Mouse (Mus musculus) stomach, postnatal 0 days (tissue): ENCODE results near the gene Sub1. TPM values are rescaled to one million over a fixed set of nuclear protein-coding genes. Genes with fewer than 3 reads are reported as not detected.
A peak's percentile ranks its signal among the peaks of the same experiment; 100 is the strongest.

Experiments
- ATAC-seq: fragments of 200-750 bp; cut with Nextera tagmentation; 2 replicates; pipeline ENCODE4 v1.8.0; 2017; ENCODE audit not compliant: low FRiP score, low TSS enrichment
- DNase-seq: peaks from one replicate; pipeline ENCODE4 v3.0.0-alpha.2; 2016; ENCODE audit warnings: low spot score
- H3K27ac ChIP-seq: fragments of 300-500 bp; sonication (generic); replicated peaks from 2 replicates; pipeline ENCODE4 v1.5.1; 2014; ENCODE audit warnings: mild to moderate bottlenecking, control low read depth
- H3K27me3 ChIP-seq: fragments of 300-500 bp; sonication (generic); 2 replicates; pipeline ENCODE4 v1.6.1; 2014; ENCODE audit warnings: low read length; ENCODE audit not compliant: control insufficient read depth, insufficient read depth
- H3K36me3 ChIP-seq: fragments of 300-500 bp; sonication (generic); 2 replicates; pipeline ENCODE4 v1.6.1; 2014; ENCODE audit warnings: low read length, mixed read lengths; ENCODE audit not compliant: control insufficient read depth, insufficient read depth
- H3K4me1 ChIP-seq: fragments of 300-500 bp; sonication (generic); replicated peaks from 2 replicates; pipeline ENCODE4 v1.6.1; 2014; ENCODE audit warnings: antibody characterized with exemption; ENCODE audit not compliant: control insufficient read depth, insufficient read depth
- H3K4me2 ChIP-seq: fragments of 300-500 bp; sonication (generic); replicated peaks from 2 replicates; pipeline ENCODE4 v1.6.1; 2014; ENCODE audit warnings: low read depth, mild to moderate bottlenecking, control low read depth, moderate library complexity
- H3K4me3 ChIP-seq: fragments of 300-500 bp; sonication (generic); 2 replicates; pipeline ENCODE4 v1.5.1; 2014; ENCODE audit warnings: low read depth, low read length, control low read depth
- H3K9ac ChIP-seq: fragments of 300-500 bp; sonication (generic); 2 replicates; pipeline ENCODE4 v1.6.1; 2014; ENCODE audit warnings: mild to moderate bottlenecking, low read length, control low read depth, mixed read lengths
- H3K9me3 ChIP-seq: fragments of 300-500 bp; sonication (generic); 2 replicates; pipeline ENCODE4 v1.6.1; 2016; ENCODE audit warnings: low read length; ENCODE audit not compliant: control insufficient read depth
- CTCF ChIP-seq: IDR thresholded peaks from 2 replicates; pipeline ENCODE4 v1.5.1; 2016; ENCODE audit warnings: antibody characterized with exemption, low read depth, mild to moderate bottlenecking, moderate library complexity
- EP300 ChIP-seq: optimal IDR thresholded peaks from 2 replicates; pipeline ENCODE3; 2016; ENCODE audit warnings: antibody characterized with exemption
- WGBS: fragments of 180-500 bp; shearing (Covaris S2); extraction: QIAGEN DNeasy Blood & Tissue Kit; methylation state at CpG from one replicate; pipeline ENCODE4 v1.1.7; 2014; 5-methylcytosine and 5-hydroxymethylcytosine counted together
- polyA plus RNA-seq: library from polyadenylated mRNA; unstranded; fragments of >200 nt; fragmentation: Nextera tagmentation; extraction: Ambion mirVana; gene quantifications from 2 replicates; pipeline ENCODE4 v1.2.1, GENCODE M21; 2015

Sub1 gene
- polyA plus RNA-seq, 1 experiment from 2014 or later: 519 TPM

DNA sequence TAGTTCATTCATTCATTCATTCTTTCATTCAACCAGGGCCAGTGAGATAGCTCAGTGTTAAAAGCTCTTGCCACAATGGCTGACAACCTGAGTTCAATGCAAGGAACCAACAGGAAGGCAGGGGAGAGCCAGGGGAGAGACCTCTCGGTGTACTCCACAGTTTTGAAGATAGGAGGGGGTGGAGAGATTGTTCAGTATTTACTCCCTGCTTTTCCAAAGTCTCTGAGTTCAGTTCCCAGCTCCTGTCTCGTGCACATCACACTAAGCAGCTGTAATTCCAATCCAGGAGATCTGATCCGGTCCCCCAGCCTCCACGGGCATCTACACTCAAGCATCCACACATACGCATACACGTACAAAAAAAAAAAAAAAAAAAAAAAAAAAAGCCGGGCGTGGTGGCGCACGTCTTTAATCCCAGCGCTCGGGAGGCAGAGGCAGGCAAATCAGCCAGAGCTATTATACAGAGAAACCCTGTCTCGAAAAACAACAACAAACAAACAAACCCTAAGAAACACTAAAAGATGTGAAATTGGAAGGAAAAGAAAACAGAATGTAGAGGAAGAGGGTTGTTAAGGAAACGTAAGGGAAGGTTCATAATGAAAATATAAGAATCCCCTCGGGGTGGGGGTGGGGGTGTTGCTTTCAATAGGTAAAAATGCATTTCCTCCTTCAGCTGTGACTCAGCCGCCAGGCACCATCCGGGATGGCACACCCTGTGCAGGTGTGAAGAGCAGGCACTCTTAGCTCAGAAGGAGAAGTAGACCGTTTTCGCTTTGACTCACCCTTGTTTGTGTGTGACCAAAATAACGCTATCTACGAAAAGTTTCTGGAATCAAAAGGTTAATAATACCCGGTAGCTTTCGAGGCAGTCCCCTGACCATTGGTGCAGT, 13.2 kb upstream of the Sub1 start:
- H3K4me3 ChIP-seq: peak overlapping the region; percentile 37
- no peaks in the 10 kb centered on the region for H3K27me3 ChIP-seq
- H3K4me1 ChIP-seq: no peaks in the 10 kb centered on the region
- ATAC-seq (peak; percentile 86), DNase-seq (peak; percentile 50)
- 55% methylated on average over 23 of the region's 23 CpGs for WGBS
- TF ChIP-seq EP300 (no peak), CTCF (no peak)
- H3K9me3 ChIP-seq: no peaks in the 10 kb centered on the region
- no peaks in the 10 kb centered on the region for H3K36me3 ChIP-seq
- H3K4me2 ChIP-seq: peak overlapping the region; percentile 63
- H3K27ac ChIP-seq: 0 out of 2 replicates have a peak overlapping the region, but pooled peaks have one; percentile 18
- peak overlapping the region; percentile 54 for H3K9ac ChIP-seq

DNA sequence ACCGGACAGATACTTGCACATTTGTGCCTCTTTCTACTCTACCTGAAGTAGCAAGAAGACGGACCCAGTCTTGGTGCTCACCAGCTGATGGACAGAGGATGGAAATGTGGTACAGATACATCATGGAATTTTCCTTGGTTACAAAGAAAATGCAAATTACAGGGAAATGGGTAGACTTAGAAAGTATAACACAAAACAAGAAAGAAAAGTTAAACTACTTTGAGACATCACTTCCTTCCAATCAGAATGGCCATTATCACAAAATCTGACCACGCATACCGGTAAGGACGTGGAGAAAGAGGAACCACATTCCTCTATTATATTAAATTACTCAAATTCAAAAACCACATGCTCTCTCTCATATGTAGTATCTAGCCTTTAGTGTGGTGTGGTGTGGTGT, 12.1 kb upstream of the Sub1 start:
- Histone ChIP-seq H3K9ac (no peak overlapping the region), H3K9me3 (no peaks in the 10 kb centered on the region), H3K4me3 (no peak overlapping the region), H3K27ac (no peak overlapping the region), H3K4me2 (no peak overlapping the region), H3K4me1 (no peaks in the 10 kb centered on the region), H3K36me3 (no peaks in the 10 kb centered on the region), H3K27me3 (no peaks in the 10 kb centered on the region)
- no peak for ATAC-seq
- TF ChIP-seq EP300 (no peak), CTCF (no peak)
- DNase-seq: no peak
- WGBS: 92% methylated on average over 5 of the region's 5 CpGs

DNA sequence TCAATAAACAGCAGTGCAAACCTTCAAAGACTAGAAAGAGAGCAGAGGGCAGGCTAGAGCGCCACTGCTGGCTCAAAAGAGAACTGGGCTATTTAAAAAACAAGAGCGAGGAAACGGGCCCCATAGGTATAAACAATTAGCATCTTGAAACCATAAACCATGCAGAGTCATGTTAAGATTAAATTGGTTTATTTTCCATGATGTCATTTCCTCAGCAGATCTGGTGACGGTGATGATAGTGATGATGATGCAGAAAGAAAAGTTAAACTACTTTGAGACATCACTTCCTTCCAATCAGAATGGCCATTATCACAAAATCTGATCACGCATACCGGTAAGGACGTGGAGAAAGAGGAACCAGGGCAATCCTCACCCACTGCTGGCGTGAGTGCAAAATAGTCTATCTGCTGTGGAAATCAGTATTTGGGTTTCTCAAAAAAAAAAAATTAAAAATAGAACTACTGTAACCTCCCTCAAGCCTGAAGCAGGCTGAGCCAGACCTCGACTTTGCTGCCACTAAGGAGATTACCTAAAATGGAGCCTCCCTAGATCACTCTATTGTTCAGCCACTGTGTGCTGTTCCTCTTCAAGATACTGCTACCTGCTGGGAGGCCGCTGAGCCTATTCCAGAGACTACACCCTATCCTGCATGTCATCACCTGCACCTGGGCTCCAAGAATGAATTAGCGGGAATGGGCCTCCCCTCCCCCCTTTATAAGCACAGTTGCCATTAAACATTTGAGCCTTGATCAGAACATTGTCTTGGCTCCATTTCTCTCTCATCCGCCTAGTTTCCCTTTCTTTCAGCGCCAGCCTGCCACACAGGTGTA, 11.4 kb upstream of the Sub1 start:
- Histone ChIP-seq H3K4me1 (no peaks in the 10 kb centered on the region), H3K4me2 (no peak overlapping the region), H3K9me3 (no peaks in the 10 kb centered on the region), H3K27ac (no peak overlapping the region), H3K36me3 (no peaks in the 10 kb centered on the region), H3K9ac (no peak overlapping the region), H3K4me3 (no peak overlapping the region), H3K27me3 (no peaks in the 10 kb centered on the region)
- no peak for DNase-seq
- no peak for ATAC-seq
- no peak for TF ChIP-seq EP300
- peak; percentile 39 for TF ChIP-seq CTCF
- WGBS: 57% methylated on average over 13 of the region's 13 CpGs

DNA sequence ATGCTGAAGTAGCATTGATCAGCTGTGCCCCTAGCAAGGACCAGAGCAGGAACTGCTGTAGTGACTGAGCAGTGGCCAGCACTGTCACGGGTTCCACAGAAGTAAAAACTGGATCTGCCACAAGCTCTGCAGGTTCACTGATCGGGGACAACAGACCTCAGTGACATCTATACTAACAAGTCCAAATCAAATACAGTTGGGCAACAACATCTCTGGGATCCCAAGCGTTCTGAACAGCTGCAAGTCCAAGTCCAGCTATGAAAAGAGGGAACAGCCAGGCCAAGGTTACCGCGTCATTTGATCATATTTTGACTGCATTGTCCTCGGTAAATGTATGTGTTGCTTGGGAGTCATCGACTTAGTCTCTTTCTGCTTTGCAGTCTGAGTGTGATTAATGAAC, 10.6 kb upstream of the Sub1 start:
- TF ChIP-seq EP300 (no peak), CTCF (no peak)
- no peaks in the 10 kb centered on the region for H3K36me3 ChIP-seq
- ATAC-seq: no peak

DNA sequence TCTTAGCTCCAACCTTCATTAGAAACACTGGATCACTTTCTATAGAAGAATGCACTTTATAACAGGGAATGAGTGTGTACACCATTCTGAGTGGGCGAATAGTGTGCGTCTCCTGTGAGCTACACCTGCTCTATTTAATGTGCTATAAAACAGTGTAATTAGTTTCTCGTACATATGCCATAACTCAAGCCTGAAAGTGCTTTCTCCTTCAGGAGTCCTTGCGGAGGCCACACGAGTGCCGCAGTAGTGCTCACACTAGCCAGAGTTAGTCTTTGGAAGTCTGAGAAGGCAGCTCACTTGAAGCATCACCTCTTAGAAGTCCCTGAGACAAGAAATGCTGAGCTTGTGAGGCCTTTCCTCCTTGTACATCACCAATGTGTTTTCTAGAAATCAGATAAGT, 9.4 kb upstream of the Sub1 start:
- TF ChIP-seq EP300 (no peak), CTCF (no peak)
- no peaks in the 10 kb centered on the region for H3K27me3 ChIP-seq
- WGBS: 90% methylated on average over 6 of the region's 6 CpGs
- no peaks in the 10 kb centered on the region for H3K36me3 ChIP-seq
- H3K4me3 ChIP-seq: no peak overlapping the region
- H3K4me1 ChIP-seq: no peaks in the 10 kb centered on the region
- no peak overlapping the region for H3K4me2 ChIP-seq
- H3K9ac ChIP-seq: no peak overlapping the region
- no peak for DNase-seq
- no peak overlapping the region for H3K27ac ChIP-seq
- ATAC-seq: no peak
- H3K9me3 ChIP-seq: no peaks in the 10 kb centered on the region

More for the DNA sequence above, 10.6 kb upstream of the Sub1 start:
- Histone ChIP-seq H3K4me1 (no peaks in the 10 kb centered on the region), H3K9me3 (no peaks in the 10 kb centered on the region), H3K27me3 (no peaks in the 10 kb centered on the region), H3K9ac (no peak overlapping the region), H3K4me3 (no peak overlapping the region), H3K27ac (no peak overlapping the region), H3K4me2 (no peak overlapping the region)
- no peak for DNase-seq
- WGBS: 78% methylated on average over 7 of the region's 7 CpGs

DNA sequence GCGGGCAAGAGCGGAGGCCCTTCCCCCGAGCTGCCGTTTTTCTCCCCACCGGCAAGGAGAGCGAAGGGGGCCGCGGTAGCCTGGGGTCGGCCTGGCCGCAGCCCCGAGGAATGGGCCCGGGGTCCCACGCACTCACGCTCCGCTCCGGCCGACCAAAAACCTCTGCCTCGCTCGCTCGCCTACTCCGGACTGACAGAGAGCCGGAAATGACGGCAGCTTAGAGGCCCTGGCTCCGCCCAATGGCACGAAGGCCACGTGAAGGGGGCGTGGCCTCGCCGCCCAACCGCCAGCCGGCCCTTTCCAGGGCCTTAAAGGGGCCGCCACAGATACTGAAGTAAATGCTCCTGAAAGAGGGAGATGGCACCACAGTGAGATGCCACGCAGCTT, 975 bp downstream of the Sub1 start:
- no peaks in the 10 kb centered on the region for H3K9me3 ChIP-seq
- TF ChIP-seq CTCF (no peak), EP300 (no peak)
- DNase-seq (peak; percentile 93), ATAC-seq (peak; percentile 99)
- peak overlapping the region; percentile 88 for H3K4me2 ChIP-seq
- no peaks in the 10 kb centered on the region for H3K36me3 ChIP-seq
- no peaks in the 10 kb centered on the region for H3K27me3 ChIP-seq
- peak overlapping the region; percentile 99 for H3K9ac ChIP-seq
- WGBS: 0% methylated on average over 31 of the region's 33 CpGs
- H3K4me3 ChIP-seq: peak overlapping the region; percentile 100
- H3K4me1 ChIP-seq: no peaks in the 10 kb centered on the region
- peak overlapping the region; percentile 94 for H3K27ac ChIP-seq
